Mouse (Mus musculus): ENCODE data around the gene Nectin3. TPM values are rescaled to one million over a fixed set of nuclear protein-coding genes. Genes with fewer than 3 reads are reported as not detected.

The Nectin3 gene
- total and polyA plus RNA-seq, 3 experiments, result not detected

- no peak overlapping the region for H3K4me3 ChIP-seq (ENCODE audit: control insufficient read depth in 1 of 2, insufficient read depth in 1 of 2, low read depth in 2 of 2, low read length in 2 of 2)
- no peaks in the 10 kb centered on the region for H3K9me3 ChIP-seq (replicated peaks; ENCODE audit: insufficient read depth, low read length)
- no peaks in the 10 kb centered on the region for H3K36me3 ChIP-seq (ENCODE audit: control insufficient read depth in 1 of 2, insufficient read depth in 2 of 2, low read length in 2 of 2)
- no peaks in the 10 kb centered on the region for H3K79me2 ChIP-seq (ENCODE audit: control insufficient read depth, insufficient read depth, low read length, poor library complexity)
- H3K4me1 ChIP-seq (ENCODE audit: control insufficient read depth in 1 of 2, insufficient read depth in 2 of 2, low read length in 2 of 2), result no peaks in the 10 kb centered on the region
- TF ChIP-seq POLR2AphosphoS2 (IDR thresholded peaks at IDR 0.05; ENCODE audit: low read length) (no peak), ZKSCAN1 (IDR thresholded peaks at IDR 0.05; ENCODE audit: low read depth, low read length) (no peak), EP300 (IDR thresholded peaks at IDR 0.05; ENCODE audit: low read depth in 1 of 2, low read length in 2 of 2) (no peak), MEF2A (IDR thresholded peaks at IDR 0.05; ENCODE audit: extremely low read depth, insufficient replicate concordance, low read depth, low read length, poor library complexity, severe bottlenecking) (no peak), POLR2AphosphoS5 (IDR thresholded peaks at IDR 0.05; ENCODE audit: borderline replicate concordance, low read depth, low read length) (no peak), TAL1 (IDR thresholded peaks at IDR 0.05; ENCODE audit: low read length) (no peak), RCOR1 (IDR thresholded peaks at IDR 0.05; ENCODE audit: low read depth, low read length) (no peak), E2F4 (IDR thresholded peaks at IDR 0.05; ENCODE audit: borderline replicate concordance, low read depth, low read length) (no peak), CTCF (IDR thresholded peaks at IDR 0.05 in 2 of 3, conservative IDR thresholded peaks at IDR 0.05 in 1 of 3; ENCODE audit: control insufficient read depth in 1 of 3, insufficient read depth in 1 of 3, low read depth in 2 of 3, low read length in 3 of 3, poor library complexity in 1 of 3, severe bottlenecking in 1 of 3) (no peak)
- H3K27me3 ChIP-seq (ENCODE audit: control insufficient read depth in 1 of 2, insufficient read depth in 2 of 2, low read length in 2 of 2), result no peaks in the 10 kb centered on the region
- H3K27ac ChIP-seq (ENCODE audit: control insufficient read depth, low read depth, low read length), result no peak overlapping the region
- no peak overlapping the region for H3K9ac ChIP-seq (ENCODE audit: control insufficient read depth, low read depth, low read length, poor library complexity, severe bottlenecking)
- DNase-seq (ENCODE audit: low read depth, low spot score), result no peak
Observed at GRCm38 (mm10) chr16:46389415-46390033, 108.8 kb downstream of the Nectin3 start.

GRCm38 (mm10) chr16:46388527-46389414 is 109.6 kb downstream of the Nectin3 start:
- H3K4me1 ChIP-seq (ENCODE audit: control insufficient read depth in 1 of 2, insufficient read depth in 2 of 2, low read length in 2 of 2), result no peaks in the 10 kb centered on the region
- no peaks in the 10 kb centered on the region for H3K27me3 ChIP-seq (ENCODE audit: control insufficient read depth in 1 of 2, insufficient read depth in 2 of 2, low read length in 2 of 2)
- no peaks in the 10 kb centered on the region for H3K9me3 ChIP-seq (replicated peaks; ENCODE audit: insufficient read depth, low read length)
- no peak for DNase-seq (ENCODE audit: low read depth, low spot score)
- no peak overlapping the region for H3K4me3 ChIP-seq (ENCODE audit: control insufficient read depth in 1 of 2, insufficient read depth in 1 of 2, low read depth in 2 of 2, low read length in 2 of 2)
- H3K27ac ChIP-seq (ENCODE audit: control insufficient read depth, low read depth, low read length), result no peak overlapping the region
- no peaks in the 10 kb centered on the region for H3K36me3 ChIP-seq (ENCODE audit: control insufficient read depth in 1 of 2, insufficient read depth in 2 of 2, low read length in 2 of 2)
- no peak for TF ChIP-seq POLR2AphosphoS2 (IDR thresholded peaks at IDR 0.05; ENCODE audit: low read length)
- TF ChIP-seq UBTF (IDR thresholded peaks at IDR 0.05; ENCODE audit: borderline replicate concordance, insufficient read depth, low read depth, low read length), result no peak
- no peak for TF ChIP-seq E2F4 (IDR thresholded peaks at IDR 0.05; ENCODE audit: borderline replicate concordance, low read depth, low read length)
- TF ChIP-seq KAT2A (conservative IDR thresholded peaks at IDR 0.05; ENCODE audit: low read depth, low read length), result no peak
- no peak for TF ChIP-seq GABPA (IDR thresholded peaks at IDR 0.05; ENCODE audit: low read depth, low read length)
- no peak for TF ChIP-seq ELF1 (IDR thresholded peaks at IDR 0.05; ENCODE audit: low read depth, low read length)
- no peak for TF ChIP-seq MXI1 (IDR thresholded peaks at IDR 0.05; ENCODE audit: low read depth, low read length)
- TF ChIP-seq CTCF (IDR thresholded peaks at IDR 0.05 in 2 of 3, conservative IDR thresholded peaks at IDR 0.05 in 1 of 3; ENCODE audit: control insufficient read depth in 1 of 3, insufficient read depth in 1 of 3, low read depth in 2 of 3, low read length in 3 of 3, poor library complexity in 1 of 3, severe bottlenecking in 1 of 3), result no peak
- TF ChIP-seq TBP (IDR thresholded peaks at IDR 0.05; ENCODE audit: low read depth, low read length), result no peak
- TF ChIP-seq ETS1 (IDR thresholded peaks at IDR 0.05; ENCODE audit: low read depth, low read length), result no peak
- no peak for TF ChIP-seq NELFE (IDR thresholded peaks at IDR 0.05; ENCODE audit: low read depth, low read length)
- TF ChIP-seq POLR2A (IDR thresholded peaks at IDR 0.05; ENCODE audit: control insufficient read depth in 1 of 2, insufficient read depth in 1 of 2, low read depth in 1 of 2, low read length in 2 of 2, poor library complexity in 1 of 2), result no peak
- no peak for TF ChIP-seq SMC3 (IDR thresholded peaks at IDR 0.05; ENCODE audit: low read depth, low read length)
- no peak for TF ChIP-seq ZC3H11A (IDR thresholded peaks at IDR 0.05; ENCODE audit: low read depth, low read length)
- TF ChIP-seq HCFC1 (IDR thresholded peaks at IDR 0.05; ENCODE audit: low read depth, low read length), result no peak
- no peak for TF ChIP-seq MAFK (IDR thresholded peaks at IDR 0.05; ENCODE audit: borderline replicate concordance, low read depth, low read length)
- TF ChIP-seq BHLHE40 (IDR thresholded peaks at IDR 0.05; ENCODE audit: borderline replicate concordance, low read depth, low read length), result no peak
- TF ChIP-seq TAL1 (IDR thresholded peaks at IDR 0.05; ENCODE audit: low read length), result no peak
- TF ChIP-seq RCOR1 (IDR thresholded peaks at IDR 0.05; ENCODE audit: low read depth, low read length), result no peak
- no peak for TF ChIP-seq RAD21 (IDR thresholded peaks at IDR 0.05; ENCODE audit: low read depth, low read length)
- no peak overlapping the region for H3K9ac ChIP-seq (ENCODE audit: control insufficient read depth, low read depth, low read length, poor library complexity, severe bottlenecking)
- no peaks in the 10 kb centered on the region for H3K79me2 ChIP-seq (ENCODE audit: control insufficient read depth, insufficient read depth, low read length, poor library complexity)
